Mouse (Mus musculus): ENCODE measurements around the gene Phox2a. TPM values are rescaled to one million over a fixed set of nuclear protein-coding genes. Genes with fewer than 3 reads are reported as not detected.

The Phox2a gene
- polyA plus RNA-seq, 1 experiment from 2014 or later, result 2.2 TPM

DNA sequence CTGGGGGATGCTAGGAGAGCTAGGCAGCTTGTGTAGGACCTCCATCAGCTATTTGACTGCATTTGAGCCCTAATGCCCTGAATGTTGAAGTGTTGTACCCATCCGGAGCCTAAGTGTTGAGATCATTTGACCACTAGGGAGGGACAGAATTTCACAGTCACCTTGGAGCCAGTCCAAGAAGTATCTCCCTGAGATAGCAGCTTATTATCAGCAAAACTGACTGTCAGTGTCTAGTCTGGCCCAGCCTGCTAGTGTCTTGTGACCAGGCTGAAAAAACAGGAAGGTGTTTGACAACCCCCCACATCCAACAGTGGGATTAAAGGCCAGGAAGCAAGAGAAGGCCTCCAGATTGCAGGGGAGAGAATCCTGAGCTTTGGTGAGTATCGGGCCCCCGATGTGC lies 53.2 kb downstream of the Phox2a start:
- peak overlapping the region; percentile 82 for H3K27ac ChIP-seq (ENCODE audit: low read length)
- H3K9me3 ChIP-seq (ENCODE audit: control insufficient read depth, low read length), result no peaks in the 10 kb centered on the region
- no peaks in the 10 kb centered on the region for H3K36me3 ChIP-seq (ENCODE audit: control insufficient read depth, insufficient read depth, low read length)
- H3K27me3 ChIP-seq (replicated peaks; ENCODE audit: control insufficient read depth, insufficient read depth, low read length), result no peaks in the 10 kb centered on the region
- no peak overlapping the region for H3K4me3 ChIP-seq (ENCODE audit: low read length)
- H3K4me1 ChIP-seq (ENCODE audit: control insufficient read depth, insufficient read depth, low read length), result peaks cover 2% of the 10 kb centered on the region; the same call in 1 of the 2 replicates
- 69% methylated on average over 3 of the region's 3 CpGs for WGBS
- peak; percentile 49 for ATAC-seq
- H3K9ac ChIP-seq (ENCODE audit: low read depth, low read length), result no peak overlapping the region
- H3K4me2 ChIP-seq (ENCODE audit: low read depth, low read length), result peak overlapping the region; percentile 7; the same call in 1 of the 2 replicates

Other genes with a start within 250 kb of the Phox2a start
- 0.43 and 0.56 TPM in 2 replicates for gene Art2b, start 232.7 kb upstream of the Phox2a start, polyA plus RNA-seq (2015; fragmentation: Nextera tagmentation; extraction: Ambion mirVana)
- 52.7 and 53.3 TPM in 2 replicates for gene Clpb, start 154.7 kb upstream of the Phox2a start, polyA plus RNA-seq (2015; fragmentation: Nextera tagmentation; extraction: Ambion mirVana)
- 27.2 and 28.2 TPM in 2 replicates for gene Inppl1, start 19.9 kb downstream of the Phox2a start, polyA plus RNA-seq (2015; fragmentation: Nextera tagmentation; extraction: Ambion mirVana)
- 2.6 and 3.2 TPM in 2 replicates for gene Folr2, start 38.9 kb downstream of the Phox2a start, polyA plus RNA-seq (2015; fragmentation: Nextera tagmentation; extraction: Ambion mirVana)
- gene Anapc15, start 45.4 kb downstream of the Phox2a start, polyA plus RNA-seq (2015; fragmentation: Nextera tagmentation; extraction: Ambion mirVana), result 61.0 and 66.3 TPM in 2 replicates
- gene Folr1, start 52.5 kb downstream of the Phox2a start, polyA plus RNA-seq (2015; fragmentation: Nextera tagmentation; extraction: Ambion mirVana), result 201 and 253 TPM in 2 replicates
- gene Lamtor1, start 87.6 kb downstream of the Phox2a start, polyA plus RNA-seq (2015; fragmentation: Nextera tagmentation; extraction: Ambion mirVana), result 236 and 245 TPM in 2 replicates
- gene Tomt, start 88.0 kb downstream of the Phox2a start, polyA plus RNA-seq (2015; fragmentation: Nextera tagmentation; extraction: Ambion mirVana), result 0.24 and 0.28 TPM in 2 replicates
- gene Lrrc51, start 115.6 kb downstream of the Phox2a start, polyA plus RNA-seq (2015; fragmentation: Nextera tagmentation; extraction: Ambion mirVana), result 9.7 and 10.1 TPM in 2 replicates
- 39.9 and 41.9 TPM in 2 replicates for gene Numa1, start 115.8 kb downstream of the Phox2a start, polyA plus RNA-seq (2015; fragmentation: Nextera tagmentation; extraction: Ambion mirVana)
- 1.9 and 2.1 TPM in 2 replicates for gene Il18bp, start 200.4 kb downstream of the Phox2a start, polyA plus RNA-seq (2015; fragmentation: Nextera tagmentation; extraction: Ambion mirVana)
- 33.0 and 35.5 TPM in 2 replicates for gene Rnf121, start 247.2 kb downstream of the Phox2a start, polyA plus RNA-seq (2015; fragmentation: Nextera tagmentation; extraction: Ambion mirVana)
- 17.7 and 21.6 TPM in 2 replicates for gene Xndc1, start 247.2 kb downstream of the Phox2a start, polyA plus RNA-seq (2015; fragmentation: Nextera tagmentation; extraction: Ambion mirVana)
- gene Xntrpc, start 247.4 kb downstream of the Phox2a start, polyA plus RNA-seq (2015; fragmentation: Nextera tagmentation; extraction: Ambion mirVana), result 0.47 and 0.48 TPM in 2 replicates